Mouse (Mus musculus) retina, postnatal 1 day (tissue): Measurements from ENCODE around the gene Ubac2.
"Not testable (repeated sequence)": the region's sequence is repeated elsewhere in the genome, so short reads cannot be mapped to it uniquely, and the experiment has no call there.

Source experiments
- DNase-seq: peaks from one replicate; pipeline ENCODE4 v3.0.0-alpha.2; 2012

The Ubac2 gene

DNA sequence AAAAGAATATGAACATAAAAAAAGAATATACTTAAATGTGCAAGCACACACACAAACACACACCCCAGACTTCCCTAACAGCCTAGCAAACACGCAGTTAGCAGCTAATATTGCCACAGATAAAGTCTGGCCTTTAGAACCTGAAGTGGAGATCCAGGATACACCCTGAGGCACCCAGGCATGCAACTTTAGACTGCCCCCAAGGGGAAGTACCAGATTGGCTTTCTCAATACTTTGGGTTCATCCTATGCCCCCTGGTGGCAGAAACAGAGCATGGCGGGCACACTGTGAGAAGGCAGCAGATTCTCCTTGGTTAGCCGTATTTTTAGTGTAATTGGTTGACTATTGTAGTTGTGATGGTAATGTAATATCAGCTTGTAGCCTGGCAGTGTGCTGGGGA is 182.2 kb downstream of the Ubac2 start:
- peak; percentile 80 for DNase-seq

DNA sequence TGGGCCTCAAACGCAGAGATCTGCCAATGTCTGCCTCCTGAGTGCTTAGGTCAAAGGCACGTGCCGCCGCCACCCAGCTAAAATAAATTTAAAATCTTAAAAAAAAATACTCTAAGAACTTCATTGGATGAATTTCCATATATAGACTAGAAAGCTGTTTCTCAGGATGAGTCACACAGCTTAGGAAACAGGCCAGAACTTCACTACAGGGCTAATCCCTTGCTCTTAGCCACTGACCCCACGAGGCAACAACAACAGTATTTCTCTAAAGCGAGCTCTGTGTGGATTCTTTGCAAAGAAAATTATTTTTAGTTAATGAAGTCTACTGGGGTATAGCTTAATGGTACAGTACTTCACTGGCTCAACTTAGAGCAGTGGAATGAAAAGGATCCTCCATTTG is 183.0 kb downstream of the Ubac2 start:
- no peak for DNase-seq

DNA sequence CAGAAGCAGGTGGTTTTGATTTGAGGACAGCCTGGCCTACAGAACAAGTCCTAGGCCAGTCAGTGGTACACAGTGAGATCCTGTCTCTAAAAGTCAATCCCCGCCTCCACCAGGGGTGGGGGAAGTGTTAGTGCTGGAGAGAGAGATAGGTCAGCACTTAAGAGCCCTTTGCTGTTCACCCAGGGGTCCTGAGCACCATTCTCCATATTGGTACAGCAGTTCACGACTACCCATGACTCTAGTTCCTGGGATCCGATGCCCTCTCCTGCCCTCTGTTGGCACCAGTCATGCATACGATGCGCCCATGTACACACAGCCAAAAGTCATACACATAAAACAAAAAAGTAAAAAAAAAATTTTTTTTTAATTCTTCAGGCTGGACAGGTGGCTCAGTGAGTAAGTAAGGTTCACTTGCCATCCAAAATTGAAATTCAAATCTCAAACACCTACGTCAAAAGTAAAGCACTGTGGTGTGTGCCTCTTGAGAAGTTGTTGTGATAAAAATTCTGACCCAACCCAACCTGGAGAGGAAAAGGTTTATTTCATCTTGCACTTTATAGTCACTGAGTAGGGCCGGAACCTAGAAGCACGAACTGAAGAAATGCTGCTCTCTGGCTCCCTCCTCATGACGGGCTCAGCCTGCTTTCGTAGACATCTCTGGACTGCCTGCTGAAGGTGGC is 184.1 kb downstream of the Ubac2 start:
- DNase-seq, result no peak

DNA sequence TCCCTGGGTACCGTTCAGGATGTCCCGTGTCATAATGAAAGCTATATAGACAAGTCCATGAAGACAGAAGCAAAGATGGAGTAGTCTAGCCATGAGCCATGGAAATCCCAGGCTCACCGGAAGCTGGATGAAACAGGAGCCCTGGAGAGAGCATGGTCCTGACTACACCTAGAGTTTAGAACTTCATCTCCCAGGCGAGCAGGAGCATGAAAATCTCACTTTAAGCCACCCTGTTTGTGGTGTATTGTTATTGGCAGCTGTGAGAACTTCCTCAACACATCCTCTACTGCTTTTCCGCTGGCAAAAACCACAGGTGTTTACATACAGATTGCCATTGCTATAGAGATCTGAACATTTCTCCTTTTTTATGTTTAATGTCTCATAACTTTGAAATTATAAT is 185.2 kb downstream of the Ubac2 start:
- DNase-seq, result no peak

DNA sequence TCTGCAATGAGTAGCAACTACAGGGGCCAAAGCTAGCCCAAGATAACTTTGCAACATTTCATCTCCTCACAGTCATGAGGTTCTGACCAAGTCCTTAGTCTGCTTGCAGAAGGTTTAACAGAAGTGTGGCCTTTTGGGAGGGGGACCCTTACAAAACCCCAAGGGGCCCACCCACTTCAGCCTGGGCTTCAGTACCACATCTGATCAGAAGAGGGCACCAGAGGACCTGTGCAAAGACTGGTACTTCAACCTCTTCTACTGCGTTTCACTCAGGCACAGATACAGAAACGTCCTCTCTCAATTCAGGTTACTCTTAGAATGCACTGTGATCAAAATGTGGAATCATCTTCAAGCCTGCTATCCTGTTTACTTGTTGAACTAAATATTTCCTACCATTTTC is 186.1 kb downstream of the Ubac2 start:
- peak; percentile 71 for DNase-seq

DNA sequence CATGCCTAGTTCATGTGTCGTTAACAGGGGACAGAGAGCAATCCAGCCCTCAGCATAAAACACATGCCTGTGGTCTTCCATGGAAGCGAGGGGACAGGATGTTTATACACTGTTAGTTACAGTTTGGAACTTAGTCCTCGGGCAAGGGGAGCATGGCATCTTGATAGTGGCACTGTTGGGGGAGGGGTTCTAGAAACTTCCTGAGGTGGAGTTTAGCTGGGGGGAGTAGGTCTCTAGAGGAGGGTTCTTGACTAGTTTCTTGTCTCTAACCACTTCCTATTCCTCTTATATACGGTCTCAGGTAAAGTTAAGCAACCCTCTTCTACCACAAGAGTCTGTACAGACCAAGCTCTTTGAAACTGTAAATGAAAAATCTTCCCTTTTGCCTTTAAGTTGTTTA is 187.8 kb downstream of the Ubac2 start:
- DNase-seq, result no peak

DNA sequence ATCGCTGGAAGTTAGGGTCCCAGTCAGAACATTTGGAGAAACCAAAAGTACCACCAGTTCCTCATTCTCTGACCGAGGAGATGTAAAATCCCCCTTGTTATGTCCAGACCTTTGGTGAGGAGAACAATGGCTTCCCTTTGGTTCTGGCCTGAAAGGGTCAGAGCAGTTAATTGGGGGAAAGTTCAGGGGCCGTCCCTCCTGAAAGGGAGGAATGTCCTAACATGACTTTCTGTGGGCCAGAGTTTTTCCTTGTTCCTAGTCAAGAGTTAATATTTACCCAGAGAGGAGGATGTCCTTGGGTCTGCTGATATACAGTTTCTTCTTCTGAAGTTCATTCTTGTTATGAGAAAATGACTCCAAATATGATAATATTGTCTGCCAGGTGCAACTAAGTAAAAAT is 189.6 kb downstream of the Ubac2 start:
- not testable (repeated sequence) for DNase-seq

DNA sequence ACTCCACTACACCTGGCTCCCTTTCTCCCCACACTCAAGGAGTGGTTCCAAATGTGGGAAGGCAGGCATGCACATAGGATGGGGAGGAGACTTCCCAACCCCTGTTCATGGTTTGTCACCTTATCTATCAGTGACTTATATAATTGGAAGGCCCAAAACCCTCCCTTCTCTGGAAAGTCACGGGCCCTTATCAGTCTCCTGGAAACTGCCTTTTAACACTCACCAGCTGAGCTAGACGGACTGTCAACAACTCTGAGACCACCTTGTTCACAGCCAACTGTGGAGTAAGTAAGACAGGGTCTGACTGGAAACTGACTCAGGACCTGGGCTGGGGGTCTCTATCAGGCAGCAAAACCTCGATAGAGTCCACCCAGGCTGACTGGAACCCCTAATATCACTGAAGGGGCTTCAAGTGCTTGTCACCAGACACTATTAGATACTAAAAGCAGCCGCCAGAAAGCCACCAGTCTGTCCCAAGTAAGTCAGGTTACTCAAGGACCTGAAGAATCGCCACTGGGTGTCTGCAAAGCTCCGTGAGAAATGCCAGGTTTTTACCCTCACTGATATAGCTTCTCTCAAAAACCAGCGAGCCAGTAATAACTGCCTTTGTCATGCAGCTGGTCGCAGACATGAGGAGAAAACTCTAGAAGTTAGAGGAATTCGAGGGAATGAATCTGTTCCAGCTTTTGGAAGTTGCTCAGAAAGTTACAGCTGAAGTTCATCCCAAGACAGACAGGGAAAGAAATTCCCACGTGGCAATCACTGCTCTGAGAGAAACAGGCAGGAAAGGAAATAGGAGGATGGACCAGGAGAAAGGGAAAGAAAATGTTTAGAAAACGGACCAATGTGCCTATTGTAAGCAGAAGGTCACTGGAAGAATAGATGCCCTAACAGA is 190.6 kb downstream of the Ubac2 start:
- DNase-seq, result peak; percentile 42

DNA sequence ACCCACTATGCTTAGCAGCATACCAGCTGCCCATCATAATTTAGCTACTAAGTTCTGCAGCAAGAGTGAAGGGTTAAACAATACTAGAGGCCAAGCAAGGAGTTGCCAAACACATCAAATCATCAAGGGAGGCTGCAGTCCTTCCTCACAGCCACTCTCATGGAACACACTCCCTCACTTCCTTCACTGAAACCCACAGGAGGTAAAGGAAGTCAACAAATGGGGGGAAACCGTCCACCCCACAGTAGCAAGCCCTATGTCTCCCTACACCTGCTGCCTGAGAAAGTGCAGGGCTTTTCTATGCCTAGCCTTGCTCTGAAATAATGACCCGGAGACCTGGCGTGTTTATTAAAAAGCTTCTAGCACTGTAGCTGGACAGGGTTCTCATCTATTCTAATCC is 191.5 kb downstream of the Ubac2 start:
- DNase-seq, result no peak
